Mouse (Mus musculus) liver, embryonic 14.5 days (tissue): ENCODE measurements around the gene Mrpl36.

Experiments used
- CTCF ChIP-seq: IDR thresholded peaks from 2 replicates; pipeline ENCODE4 v1.5.1; 2016; ENCODE audit warnings: antibody characterized with exemption, low read depth, control low read depth
- EP300 ChIP-seq: IDR thresholded peaks from 2 replicates; pipeline ENCODE4 v1.6.1; 2016; ENCODE audit warnings: antibody characterized with exemption, low read depth

- TF ChIP-seq CTCF, result no peak
- TF ChIP-seq EP300, result no peak
Observed at GRCm38 (mm10) chr13:73306085-73306410, 22.3 kb upstream of the Mrpl36 start.
